Mouse (Mus musculus): ENCODE measurements around the gene Nfkbib. TPM values are rescaled to one million over a fixed set of nuclear protein-coding genes. Genes with fewer than 3 reads are reported as not detected.

Nfkbib gene
- 2.9 TPM for polyA plus RNA-seq (2014; fragmentation: Illumina TruSeq; extraction: RNeasy Lipid Tissue Mini Kit (QIAGEN cat#74804); ENCODE audit: low read depth, low replicate concordance)

GRCm38 (mm10) chr7:28767462-28767965, at the start of gene Nfkbib:
Gene Nfkbib (minus strand): TSS chr7:28767512.

GRCm38 (mm10) chr7:28808221-28808941, 41.1 kb upstream of the Nfkbib start, which contains the start of gene Hnrnpl:
Gene Hnrnpl (plus strand): TSS chr7:28808541.

GRCm38 (mm10) chr7:28788307-28789195, 21.2 kb upstream of the Nfkbib start, which contains the start of gene Rinl:
Gene Rinl (plus strand): TSS chr7:28788969.

GRCm38 (mm10) chr7:28766173-28766879, 986 bp downstream of the Nfkbib start, which contains the start of gene Sirt2:
Gene Sirt2 (plus strand): TSS chr7:28766735.

GRCm38 (mm10) chr7:28756079-28756478, 11.2 kb downstream of the Nfkbib start, which contains the start of gene Ccer2:
Gene Ccer2 (plus strand): TSS chr7:28756174.

GRCm38 (mm10) chr7:28741709-28742438, 25.4 kb downstream of the Nfkbib start, which contains the start of the genes Mrps12 and Sars2:
Gene Mrps12 (minus strand): TSS chr7:28741820.
Gene Sars2 (plus strand): TSS chr7:28741992.

GRCm38 (mm10) chr7:28716590-28717281, 50.6 kb downstream of the Nfkbib start, which contains the start of gene Fbxo17:
Gene Fbxo17 (plus strand): TSS chr7:28716804.

Other genes starting within 250 kb of the Nfkbib start
- not detected for gene Ifnl3, start 244.7 kb downstream of the Nfkbib start, polyA plus RNA-seq (2014; fragmentation: Illumina TruSeq; extraction: RNeasy Lipid Tissue Mini Kit (QIAGEN cat#74804); ENCODE audit: low read depth, low replicate concordance)
- not detected for gene Sycn, start 226.6 kb downstream of the Nfkbib start, polyA plus RNA-seq (2014; fragmentation: Illumina TruSeq; extraction: RNeasy Lipid Tissue Mini Kit (QIAGEN cat#74804); ENCODE audit: low read depth, low replicate concordance)
- not detected for gene Nccrp1, start 220.3 kb downstream of the Nfkbib start, polyA plus RNA-seq (2014; fragmentation: Illumina TruSeq; extraction: RNeasy Lipid Tissue Mini Kit (QIAGEN cat#74804); ENCODE audit: low read depth, low replicate concordance)
- gene Samd4b, start 169.4 kb downstream of the Nfkbib start, polyA plus RNA-seq (2014; fragmentation: Illumina TruSeq; extraction: RNeasy Lipid Tissue Mini Kit (QIAGEN cat#74804); ENCODE audit: low read depth, low replicate concordance) = 18.7 TPM
- 1.6 TPM for gene Pak4, start 169.3 kb downstream of the Nfkbib start, polyA plus RNA-seq (2014; fragmentation: Illumina TruSeq; extraction: RNeasy Lipid Tissue Mini Kit (QIAGEN cat#74804); ENCODE audit: low read depth, low replicate concordance)
- 0.17 TPM for gene Acp7, start 136.2 kb downstream of the Nfkbib start, polyA plus RNA-seq (2014; fragmentation: Illumina TruSeq; extraction: RNeasy Lipid Tissue Mini Kit (QIAGEN cat#74804); ENCODE audit: low read depth, low replicate concordance)
- 2.9 TPM for gene Fbxo27, start 74.7 kb downstream of the Nfkbib start, polyA plus RNA-seq (2014; fragmentation: Illumina TruSeq; extraction: RNeasy Lipid Tissue Mini Kit (QIAGEN cat#74804); ENCODE audit: low read depth, low replicate concordance)
- 3.1 TPM for gene Fbxo17, start 50.7 kb downstream of the Nfkbib start, polyA plus RNA-seq (2014; fragmentation: Illumina TruSeq; extraction: RNeasy Lipid Tissue Mini Kit (QIAGEN cat#74804); ENCODE audit: low read depth, low replicate concordance)
- gene Mrps12, start 25.7 kb downstream of the Nfkbib start, polyA plus RNA-seq (2014; fragmentation: Illumina TruSeq; extraction: RNeasy Lipid Tissue Mini Kit (QIAGEN cat#74804); ENCODE audit: low read depth, low replicate concordance) = 15.1 TPM
- gene Sars2, start 25.5 kb downstream of the Nfkbib start, polyA plus RNA-seq (2014; fragmentation: Illumina TruSeq; extraction: RNeasy Lipid Tissue Mini Kit (QIAGEN cat#74804); ENCODE audit: low read depth, low replicate concordance) = 0.18 TPM
- gene Ccer2, start 11.3 kb downstream of the Nfkbib start, polyA plus RNA-seq (2014; fragmentation: Illumina TruSeq; extraction: RNeasy Lipid Tissue Mini Kit (QIAGEN cat#74804); ENCODE audit: low read depth, low replicate concordance) = not detected
- gene Sirt2, start 777 bp downstream of the Nfkbib start, polyA plus RNA-seq (2014; fragmentation: Illumina TruSeq; extraction: RNeasy Lipid Tissue Mini Kit (QIAGEN cat#74804); ENCODE audit: low read depth, low replicate concordance) = 29.9 TPM
- gene Rinl, start 21.5 kb upstream of the Nfkbib start, polyA plus RNA-seq (2014; fragmentation: Illumina TruSeq; extraction: RNeasy Lipid Tissue Mini Kit (QIAGEN cat#74804); ENCODE audit: low read depth, low replicate concordance) = 0.66 TPM
- 205 TPM for gene Hnrnpl, start 41.0 kb upstream of the Nfkbib start, polyA plus RNA-seq (2014; fragmentation: Illumina TruSeq; extraction: RNeasy Lipid Tissue Mini Kit (QIAGEN cat#74804); ENCODE audit: low read depth, low replicate concordance)
- gene Ech1, start 57.7 kb upstream of the Nfkbib start, polyA plus RNA-seq (2014; fragmentation: Illumina TruSeq; extraction: RNeasy Lipid Tissue Mini Kit (QIAGEN cat#74804); ENCODE audit: low read depth, low replicate concordance) = 14.1 TPM
- gene Lgals4, start 66.3 kb upstream of the Nfkbib start, polyA plus RNA-seq (2014; fragmentation: Illumina TruSeq; extraction: RNeasy Lipid Tissue Mini Kit (QIAGEN cat#74804); ENCODE audit: low read depth, low replicate concordance) = 2.7 TPM
- gene Lgals7, start 96.3 kb upstream of the Nfkbib start, polyA plus RNA-seq (2014; fragmentation: Illumina TruSeq; extraction: RNeasy Lipid Tissue Mini Kit (QIAGEN cat#74804); ENCODE audit: low read depth, low replicate concordance) = not detected
- gene Capn12, start 113.9 kb upstream of the Nfkbib start, polyA plus RNA-seq (2014; fragmentation: Illumina TruSeq; extraction: RNeasy Lipid Tissue Mini Kit (QIAGEN cat#74804); ENCODE audit: low read depth, low replicate concordance) = not detected
- 5.4 TPM for gene Actn4, start 194.8 kb upstream of the Nfkbib start, polyA plus RNA-seq (2014; fragmentation: Illumina TruSeq; extraction: RNeasy Lipid Tissue Mini Kit (QIAGEN cat#74804); ENCODE audit: low read depth, low replicate concordance)
- 19.4 TPM for gene Eif3k, start 214.4 kb upstream of the Nfkbib start, polyA plus RNA-seq (2014; fragmentation: Illumina TruSeq; extraction: RNeasy Lipid Tissue Mini Kit (QIAGEN cat#74804); ENCODE audit: low read depth, low replicate concordance)
- gene Map4k1, start 214.5 kb upstream of the Nfkbib start, polyA plus RNA-seq (2014; fragmentation: Illumina TruSeq; extraction: RNeasy Lipid Tissue Mini Kit (QIAGEN cat#74804); ENCODE audit: low read depth, low replicate concordance) = 0.78 TPM